Mouse (Mus musculus): ENCODE measurements around the gene Ccdc78. TPM values are rescaled to one million over a fixed set of nuclear protein-coding genes. Genes with fewer than 3 reads are reported as not detected.

The Ccdc78 gene
- polyA plus RNA-seq (2012; rRNA removed) = 17.5 and 18.6 TPM in 2 replicates

GRCm38 (mm10) chr17:25786280-25786679, at the start of gene Ccdc78:
TSS of gene Ccdc78 (plus strand) at chr17:25786580.

GRCm38 (mm10) chr17:25754241-25754640, 32.1 kb upstream of the Ccdc78 start, which contains the start of gene Msln:
TSS of gene Msln (minus strand) at chr17:25754378.

GRCm38 (mm10) chr17:25773549-25774120, 12.7 kb upstream of the Ccdc78 start, which contains the start of gene Narfl:
TSS of gene Narfl (plus strand) at chr17:25773776.

GRCm38 (mm10) chr17:25785281-25785745, 1.1 kb upstream of the Ccdc78 start, which contains the start of gene Haghl:
TSS of gene Haghl (minus strand) at chr17:25785673.

GRCm38 (mm10) chr17:25792615-25793014, 6.2 kb downstream of the Ccdc78 start, which contains the start of gene Fam173a:
TSS of gene Fam173a (minus strand) at chr17:25792901.

GRCm38 (mm10) chr17:25795609-25796092, 9.3 kb downstream of the Ccdc78 start, which contains the start of gene AC134908.4:
TSS of gene AC134908.4 (minus strand) at chr17:25795659.

GRCm38 (mm10) chr17:25796951-25797369, 10.6 kb downstream of the Ccdc78 start, which contains the start of gene Metrn:
TSS of gene Metrn (minus strand) at chr17:25797136.

GRCm38 (mm10) chr17:25808789-25809605, 22.6 kb downstream of the Ccdc78 start, which contains the start of gene Fbxl16:
TSS of gene Fbxl16 (plus strand) at chr17:25809085.

GRCm38 (mm10) chr17:25823452-25823851, 37.1 kb downstream of the Ccdc78 start, which contains the start of gene Wdr24:
TSS of gene Wdr24 (plus strand) at chr17:25823627.

GRCm38 (mm10) chr17:25828712-25829557, 42.6 kb downstream of the Ccdc78 start, which contains the start of gene Jmjd8:
TSS of gene Jmjd8 (plus strand) at chr17:25828867.

GRCm38 (mm10) chr17:25833291-25833663, 46.9 kb downstream of the Ccdc78 start, which contains the start of gene Stub1:
TSS of gene Stub1 (minus strand) at chr17:25833404.

GRCm38 (mm10) chr17:25837076-25837410, 50.7 kb downstream of the Ccdc78 start, which contains the start of gene Rhbdl1:
TSS of gene Rhbdl1 (minus strand) at chr17:25837295.

Other genes with a start within 250 kb of the Ccdc78 start
- 4.4 and 5.8 TPM in 2 replicates for gene Sox8, start 215.9 kb upstream of the Ccdc78 start, polyA plus RNA-seq (2012; rRNA removed)
- gene Lmf1, start 207.5 kb upstream of the Ccdc78 start, polyA plus RNA-seq (2012; rRNA removed) = 22.7 and 27.2 TPM in 2 replicates
- gene Gng13, start 69.4 kb upstream of the Ccdc78 start, polyA plus RNA-seq (2012; rRNA removed) = 2.7 and 3.5 TPM in 2 replicates
- gene Chtf18, start 59.2 kb upstream of the Ccdc78 start, polyA plus RNA-seq (2012; rRNA removed) = 12.0 and 22.1 TPM in 2 replicates
- 82.3 and 86.0 TPM in 2 replicates for gene Rpusd1, start 58.9 kb upstream of the Ccdc78 start, polyA plus RNA-seq (2012; rRNA removed)
- gene Mslnl, start 50.5 kb upstream of the Ccdc78 start, polyA plus RNA-seq (2012; rRNA removed) = 0.94 and 1.2 TPM in 2 replicates
- gene Msln, start 32.2 kb upstream of the Ccdc78 start, polyA plus RNA-seq (2012; rRNA removed) = 33.2 and 39.7 TPM in 2 replicates
- 24.6 and 29.5 TPM in 2 replicates for gene Narfl, start 12.8 kb upstream of the Ccdc78 start, polyA plus RNA-seq (2012; rRNA removed)
- gene Haghl, start 907 bp upstream of the Ccdc78 start, polyA plus RNA-seq (2012; rRNA removed) = 86.4 and 90.9 TPM in 2 replicates
- gene Fam173a, start 6.3 kb downstream of the Ccdc78 start, polyA plus RNA-seq (2012; rRNA removed) = 159 and 201 TPM in 2 replicates
- 2.5 TPM in 1 of 2 replicates, not detected in the other for gene AC134908.4, start 9.1 kb downstream of the Ccdc78 start, polyA plus RNA-seq (2012; rRNA removed)
- gene Metrn, start 10.6 kb downstream of the Ccdc78 start, polyA plus RNA-seq (2012; rRNA removed) = 100 and 135 TPM in 2 replicates
- gene Fbxl16, start 22.5 kb downstream of the Ccdc78 start, polyA plus RNA-seq (2012; rRNA removed) = 5.4 and 6.6 TPM in 2 replicates
- gene Wdr24, start 37.0 kb downstream of the Ccdc78 start, polyA plus RNA-seq (2012; rRNA removed) = 58.5 and 62.1 TPM in 2 replicates
- 68.4 and 97.3 TPM in 2 replicates for gene Jmjd8, start 42.3 kb downstream of the Ccdc78 start, polyA plus RNA-seq (2012; rRNA removed)
- 198 and 215 TPM in 2 replicates for gene Stub1, start 46.8 kb downstream of the Ccdc78 start, polyA plus RNA-seq (2012; rRNA removed)
- gene Rhbdl1, start 50.7 kb downstream of the Ccdc78 start, polyA plus RNA-seq (2012; rRNA removed) = 62.2 and 86.4 TPM in 2 replicates
- 92.8 and 93.1 TPM in 2 replicates for gene Gm20683, start 55.2 kb downstream of the Ccdc78 start, polyA plus RNA-seq (2012; rRNA removed)
- 128 and 135 TPM in 2 replicates for gene Rhot2, start 58.3 kb downstream of the Ccdc78 start, polyA plus RNA-seq (2012; rRNA removed)
- gene Wdr90, start 74.9 kb downstream of the Ccdc78 start, polyA plus RNA-seq (2012; rRNA removed) = 96.6 and 108 TPM in 2 replicates
- gene Mcrip2, start 82.2 kb downstream of the Ccdc78 start, polyA plus RNA-seq (2012; rRNA removed) = 280 and 319 TPM in 2 replicates
- 252 TPM in 2 replicates for gene Mettl26, start 88.5 kb downstream of the Ccdc78 start, polyA plus RNA-seq (2012; rRNA removed)
- 2.3 and 3.1 TPM in 2 replicates for gene Wfikkn1, start 94.3 kb downstream of the Ccdc78 start, polyA plus RNA-seq (2012; rRNA removed)
- gene Rab40c, start 133.1 kb downstream of the Ccdc78 start, polyA plus RNA-seq (2012; rRNA removed) = 55.7 and 59.0 TPM in 2 replicates
- 167 and 173 TPM in 2 replicates for gene Pigq, start 158.4 kb downstream of the Ccdc78 start, polyA plus RNA-seq (2012; rRNA removed)
- 30.0 and 56.2 TPM in 2 replicates for gene Nhlrc4, start 158.4 kb downstream of the Ccdc78 start, polyA plus RNA-seq (2012; rRNA removed)
- gene A930017K11Rik, start 166.0 kb downstream of the Ccdc78 start, polyA plus RNA-seq (2012; rRNA removed) = 0.11 and 0.17 TPM in 2 replicates
- 76.4 and 78.9 TPM in 2 replicates for gene Capn15, start 199.2 kb downstream of the Ccdc78 start, polyA plus RNA-seq (2012; rRNA removed)